Mouse (Mus musculus) skeletal muscle tissue, adult 2 months (tissue): ENCODE results near the gene Snn.

ENCODE experiments used
- DNase-seq: peaks from one replicate; pipeline ENCODE4 v3.0.0-alpha.2; 2012; ENCODE audit warnings: low read depth, low spot score

The Snn gene

DNA sequence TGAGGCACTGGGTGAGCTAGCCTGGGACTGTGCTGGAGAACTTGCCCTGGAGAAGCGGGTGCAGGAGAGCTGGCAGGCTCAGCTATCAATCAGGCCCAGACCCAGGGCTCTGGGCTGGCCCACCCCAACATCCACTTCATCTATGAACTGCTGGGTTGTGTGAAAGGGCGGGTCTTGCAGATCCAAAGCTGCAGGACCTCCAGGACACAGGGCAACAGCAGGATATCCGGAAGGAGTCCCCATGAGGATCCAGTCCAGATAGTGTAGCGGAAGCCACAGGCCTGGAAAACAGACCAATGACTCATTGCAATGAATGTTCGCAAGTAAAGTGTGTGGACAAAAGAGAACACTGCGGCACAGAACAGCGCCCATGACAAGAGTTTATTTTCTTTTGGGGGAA lies 14.3 kb upstream of the Snn start:
- DNase-seq, result no peak

GRCm38 (mm10) chr16:11047130-11047529 lies 13.6 kb upstream of the Snn start:
- no peak for DNase-seq

GRCm38 (mm10) chr16:11050226-11050625 lies 10.5 kb upstream of the Snn start:
- no peak for DNase-seq

DNA sequence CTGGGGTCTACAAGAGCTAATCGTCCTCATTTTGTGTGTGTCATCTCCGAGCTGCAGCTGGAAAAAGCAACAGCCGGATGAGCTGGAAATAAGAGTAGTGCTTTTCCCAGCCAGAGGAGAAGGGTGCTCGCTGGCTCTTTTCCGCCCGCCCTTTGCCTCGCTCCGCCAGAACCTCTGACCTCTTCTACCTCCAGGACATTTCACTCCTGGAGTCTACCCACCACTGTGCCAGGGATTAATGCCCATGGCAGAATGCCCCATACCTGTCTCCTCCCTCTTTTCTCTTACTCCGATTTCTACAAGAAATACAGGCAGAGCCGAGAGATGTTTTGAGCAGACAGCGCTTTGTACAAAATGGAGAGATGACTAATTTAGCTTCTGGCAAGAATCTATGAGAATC lies 9.6 kb upstream of the Snn start:
- no peak for DNase-seq

- DNase-seq, result no peak
Measured at GRCm38 (mm10) chr16:11054409-11054808, 6.3 kb upstream of the Snn start.

GRCm38 (mm10) chr16:11054871-11055270 lies 5.9 kb upstream of the Snn start:
- DNase-seq, result peak; percentile 74

- DNase-seq, result no peak
Measured at GRCm38 (mm10) chr16:11055916-11056315, 4.8 kb upstream of the Snn start.

GRCm38 (mm10) chr16:11062794-11063721 lies 2.3 kb downstream of the Snn start:
- DNase-seq, result peak; percentile 85

GRCm38 (mm10) chr16:11064341-11064740 lies 3.6 kb downstream of the Snn start:
- DNase-seq, result no peak

- no peak for DNase-seq
Measured at GRCm38 (mm10) chr16:11064742-11065141, 4.0 kb downstream of the Snn start.

GRCm38 (mm10) chr16:11065431-11065830 lies 4.7 kb downstream of the Snn start:
- DNase-seq, result no peak

DNA sequence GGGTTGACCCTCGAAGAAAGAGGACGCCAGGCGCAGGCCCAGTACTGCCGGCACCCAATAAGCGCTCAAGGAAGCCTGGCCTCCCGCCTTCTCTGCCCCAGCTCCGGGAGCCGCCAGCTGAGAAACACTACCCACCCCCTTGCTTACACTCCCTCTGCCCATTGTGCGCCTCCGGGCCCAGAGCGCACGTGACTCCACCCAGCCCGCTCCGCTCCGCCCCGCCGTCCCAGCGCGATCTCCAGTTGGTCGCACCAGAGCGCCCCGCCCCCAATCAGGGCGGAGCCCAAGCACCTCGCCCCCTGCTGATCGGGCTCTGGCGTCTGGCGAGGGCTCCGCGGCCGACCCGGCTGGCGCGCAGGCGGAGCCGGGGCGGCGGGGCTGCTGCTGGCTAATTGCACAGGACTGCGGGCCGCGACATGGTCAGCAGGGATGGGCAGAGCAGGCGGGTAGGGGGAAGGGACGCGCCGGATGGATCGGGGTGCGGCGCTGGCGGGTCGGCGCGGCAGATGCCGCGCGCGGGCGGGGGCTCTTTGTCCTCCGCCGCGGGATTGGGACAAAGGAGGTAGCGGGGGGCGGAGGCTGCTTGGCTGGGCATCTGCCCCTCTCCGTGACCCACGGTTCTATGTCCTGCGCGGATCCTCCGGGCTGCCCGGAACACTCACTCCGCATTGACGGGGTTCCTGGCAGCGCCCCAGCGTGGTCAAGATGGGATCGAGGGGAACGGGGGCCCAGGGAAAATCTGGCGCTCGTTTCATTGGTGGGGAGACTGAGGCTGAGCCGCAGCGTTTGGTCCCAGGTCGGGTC lies 5.5 kb downstream of the Snn start, which contains the start of gene Litaf:
Gene Litaf, minus strand, starts transcription at position 129 of the 804 bp plus-strand sequence.
- peak; percentile 93 for DNase-seq

DNA sequence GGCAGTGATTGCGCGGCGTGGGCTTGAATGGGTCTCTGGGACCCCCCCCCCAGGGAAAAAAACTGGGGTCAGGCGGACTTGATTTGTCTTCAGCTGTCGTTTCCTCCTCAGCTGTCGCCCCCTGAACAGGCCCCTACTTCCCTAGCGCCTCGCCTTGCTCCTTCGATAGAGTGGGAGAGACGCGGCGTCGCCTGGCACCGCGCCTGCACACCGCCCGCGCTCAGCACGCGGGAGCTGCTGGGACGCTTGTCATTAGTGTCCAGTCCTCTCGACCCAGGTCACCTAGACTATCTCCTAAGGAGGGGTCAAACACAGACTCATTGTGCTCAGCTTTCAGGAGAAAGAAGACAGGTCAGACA lies 6.1 kb downstream of the Snn start:
- DNase-seq, result no peak

DNA sequence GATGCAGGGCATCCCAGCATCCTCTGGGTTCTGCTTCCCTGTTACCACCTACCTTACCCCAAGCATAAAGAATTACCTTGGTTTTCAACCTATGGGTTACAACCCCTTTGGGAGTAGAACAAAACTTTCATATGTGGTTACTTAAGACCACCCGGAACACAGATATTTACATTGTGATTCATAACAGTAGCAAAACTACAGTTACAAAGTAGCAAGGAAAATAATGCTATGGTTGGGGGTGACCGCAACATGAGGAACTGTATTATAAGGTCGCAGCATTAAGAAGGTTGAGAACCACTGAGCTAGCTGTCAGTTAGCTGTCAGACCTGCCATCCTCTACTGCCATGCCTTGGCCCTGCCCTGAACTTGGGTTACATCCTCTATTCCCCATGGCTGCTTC lies 7.9 kb downstream of the Snn start:
- no peak for DNase-seq

DNA sequence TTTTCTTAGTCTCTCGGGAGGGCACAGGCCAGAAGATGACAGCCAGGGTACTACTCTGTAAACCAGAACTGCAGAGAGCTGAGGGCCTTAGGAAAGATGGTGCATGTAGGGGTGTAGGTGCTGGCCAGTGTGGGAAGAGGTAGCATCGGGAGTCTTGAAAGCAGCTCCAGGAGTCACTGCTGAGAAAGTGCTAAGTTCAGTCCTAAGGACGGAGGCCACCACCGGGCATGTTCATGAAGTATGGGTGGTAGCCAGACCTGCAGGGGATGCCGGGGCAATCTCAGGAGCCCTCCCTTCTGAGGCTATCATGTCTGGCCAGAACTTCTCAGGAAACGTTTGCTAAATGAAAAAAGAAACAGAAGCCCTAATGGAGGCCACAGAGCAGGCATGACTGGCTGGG lies 8.5 kb downstream of the Snn start:
- no peak for DNase-seq

DNA sequence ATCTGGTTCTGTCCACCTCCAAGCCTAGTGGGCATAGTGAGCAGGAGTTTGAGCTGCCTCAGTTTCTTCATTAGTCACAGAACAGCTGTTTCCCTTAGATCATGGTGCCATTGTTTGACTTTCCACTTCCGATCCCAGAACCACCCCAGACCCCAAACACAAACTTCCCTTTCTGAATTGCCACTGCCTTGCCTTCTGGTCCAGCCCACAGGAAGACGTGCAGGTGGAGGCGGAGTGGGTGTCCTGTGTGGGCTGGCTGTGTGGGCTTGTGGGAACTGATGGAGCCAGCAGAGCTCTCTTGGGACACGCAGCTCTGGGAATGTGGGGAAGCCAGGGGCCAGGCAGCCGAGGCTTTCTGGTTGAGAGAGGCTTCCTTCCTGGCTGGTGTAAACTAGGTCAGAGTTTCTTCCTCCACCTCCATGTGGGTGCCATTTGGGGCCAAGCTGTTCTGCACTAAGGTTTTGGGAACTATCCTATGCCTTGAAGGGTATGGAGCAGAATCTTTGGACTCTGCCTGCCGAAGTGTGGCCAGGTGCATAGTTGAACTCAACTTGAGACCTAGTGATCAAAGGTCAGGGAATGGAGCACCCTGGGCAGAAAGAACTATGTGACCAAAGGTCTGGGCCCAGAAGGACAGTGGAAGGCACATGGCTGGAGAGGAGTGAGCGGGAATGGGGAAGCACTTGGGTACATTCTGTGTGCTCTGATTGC lies 9.1 kb downstream of the Snn start:
- no peak for DNase-seq

GRCm38 (mm10) chr16:11071176-11071575 lies 10.4 kb downstream of the Snn start:
- DNase-seq, result peak; percentile 77

DNA sequence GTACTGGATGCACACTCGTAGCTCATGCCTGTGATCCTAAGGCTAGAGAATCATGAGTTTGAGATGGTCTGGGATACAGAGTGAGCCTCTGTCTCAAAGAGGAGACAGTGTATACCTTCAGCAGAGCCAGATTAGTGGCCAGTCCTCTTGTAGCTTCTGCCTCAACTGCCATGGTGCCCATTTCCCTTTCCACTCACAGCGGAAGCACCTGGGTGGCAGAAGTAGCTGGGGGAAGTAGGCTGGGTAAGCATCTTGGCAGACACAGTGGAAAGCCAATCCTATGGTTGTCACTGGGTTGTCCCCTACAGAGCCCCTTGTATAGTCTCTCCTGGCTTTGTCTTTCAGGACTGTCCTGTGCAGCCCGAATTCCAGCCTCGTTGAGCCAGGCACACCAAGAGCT lies 11.1 kb downstream of the Snn start:
- DNase-seq, result no peak

GRCm38 (mm10) chr16:11072454-11072853 lies 11.7 kb downstream of the Snn start:
- no peak for DNase-seq

- DNase-seq, result no peak
Measured at GRCm38 (mm10) chr16:11073060-11073459, 12.3 kb downstream of the Snn start.

DNA sequence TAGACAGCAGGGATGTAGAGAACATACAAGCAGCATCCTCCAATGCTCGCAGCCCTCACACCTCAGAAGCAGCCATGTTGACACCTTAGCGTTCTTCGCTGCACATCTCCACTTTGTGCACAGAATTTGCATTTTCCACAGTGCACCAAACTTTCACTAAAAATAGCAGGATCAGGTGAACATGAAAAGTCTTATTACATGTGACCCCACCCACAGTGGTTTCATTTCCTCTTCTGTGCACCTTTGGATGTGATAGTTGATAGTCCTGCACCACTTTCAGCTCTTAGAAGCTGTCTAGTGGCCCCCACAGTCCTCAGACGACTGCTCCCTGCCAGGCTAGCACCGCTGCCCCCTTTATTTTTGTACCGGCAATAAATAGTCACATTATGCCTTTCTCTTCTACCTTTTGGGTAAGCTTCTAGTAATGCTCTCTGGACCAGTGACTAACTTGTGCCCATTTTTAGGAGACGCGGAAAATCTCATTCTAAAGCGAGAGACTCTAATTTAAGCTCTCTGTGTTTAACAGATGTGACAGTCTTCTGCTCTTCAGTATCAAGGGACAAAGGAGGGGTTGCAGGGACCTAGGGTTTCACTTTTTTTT lies 17.0 kb downstream of the Snn start:
- DNase-seq, result no peak
